Mouse (Mus musculus) olfactory bulb, adult 2 months (tissue): ENCODE measurements around the gene Srpk3.

ENCODE experiments used
- CTCF ChIP-seq: fragments of 200-500 bp; IDR thresholded peaks from 2 replicates; pipeline ENCODE4 v1.5.1; 2012; ENCODE audit warnings: low read depth, mild to moderate bottlenecking, low read length, moderate library complexity; ENCODE audit not compliant: insufficient read depth
- POLR2A ChIP-seq: fragments of 200-500 bp; IDR thresholded peaks from 2 replicates; pipeline ENCODE4 v1.6.1; 2012; ENCODE audit warnings: mild to moderate bottlenecking, low read depth, low read length, moderate library complexity; ENCODE audit not compliant: insufficient read depth

- TF ChIP-seq POLR2A: no peak
- no peak for TF ChIP-seq CTCF
Observed at GRCm38 (mm10) chrX:73805814-73806213, 31.6 kb downstream of the Srpk3 start.
